Mouse (Mus musculus) CH12.LX (cell line): ENCODE results near the gene Rpl18.

Source experiments
- CTCF ChIP-seq, 2 experiments: IDR thresholded peaks in 1 of 2; conservative IDR thresholded peaks in 1 of 2; 2 replicates each; pipeline ENCODE4 v1.5.1; 2011 to 2012; ENCODE audit warnings: low read depth in 2 of 2, low read length in 2 of 2, improper control_type of control experiment in 1 of 2, inconsistent platforms in 1 of 2, mild to moderate bottlenecking in 1 of 2, moderate library complexity in 1 of 2
- E2F4 ChIP-seq: IDR thresholded peaks from 2 replicates; pipeline ENCODE4 v1.6.1; 2011; ENCODE audit warnings: low read depth, low read length, improper control_type of control experiment; ENCODE audit not compliant: insufficient replicate concordance
- MAFK ChIP-seq: IDR thresholded peaks from 2 replicates; pipeline ENCODE4 v1.6.1; 2011; ENCODE audit warnings: low read length, improper control_type of control experiment; ENCODE audit not compliant: insufficient replicate concordance
- MAX ChIP-seq: IDR thresholded peaks from 2 replicates; pipeline ENCODE4 v1.6.1; 2011; ENCODE audit warnings: low read length, improper control_type of control experiment
- NELFE ChIP-seq: IDR thresholded peaks from 2 replicates; pipeline ENCODE4 v1.6.1; 2011; ENCODE audit warnings: low read depth, low read length, improper control_type of control experiment
- POLR2A ChIP-seq: IDR thresholded peaks from 2 replicates; pipeline ENCODE4 v1.6.1; 2011; ENCODE audit warnings: low read depth, mild to moderate bottlenecking, improper control_type of control experiment, low read length
- ZMIZ1 ChIP-seq: IDR thresholded peaks from 2 replicates; pipeline ENCODE4 v1.6.1; 2012; ENCODE audit warnings: low read depth, mild to moderate bottlenecking, inconsistent platforms, low read length, improper control_type of control experiment

- TF ChIP-seq POLR2A (no peak), MAX (no peak), CTCF (conservative IDR thresholded peaks at IDR 0.05 in 1 of 2, IDR thresholded peaks at IDR 0.05 in 1 of 2; ENCODE audit: low read depth in 2 of 2, low read length in 2 of 2) (no peak), MAFK (no peak), ZMIZ1 (no peak), NELFE (no peak), E2F4 (no peak)
Measured at GRCm38 (mm10) chr7:45666161-45666560, 49.1 kb upstream of the Rpl18 start, which contains the start of gene Fut2.
